Mouse (Mus musculus) skeletal muscle tissue, adult 2 months (tissue): ENCODE results near the gene Olfr1048.
"Not testable (repeated sequence)": the region's sequence is repeated elsewhere in the genome, so short reads cannot be mapped to it uniquely, and the experiment has no call there.

Source experiments
- DNase-seq: peaks from one replicate; pipeline ENCODE4 v3.0.0-alpha.2; 2012; ENCODE audit warnings: low read depth, low spot score

Olfr1048 gene

DNA sequence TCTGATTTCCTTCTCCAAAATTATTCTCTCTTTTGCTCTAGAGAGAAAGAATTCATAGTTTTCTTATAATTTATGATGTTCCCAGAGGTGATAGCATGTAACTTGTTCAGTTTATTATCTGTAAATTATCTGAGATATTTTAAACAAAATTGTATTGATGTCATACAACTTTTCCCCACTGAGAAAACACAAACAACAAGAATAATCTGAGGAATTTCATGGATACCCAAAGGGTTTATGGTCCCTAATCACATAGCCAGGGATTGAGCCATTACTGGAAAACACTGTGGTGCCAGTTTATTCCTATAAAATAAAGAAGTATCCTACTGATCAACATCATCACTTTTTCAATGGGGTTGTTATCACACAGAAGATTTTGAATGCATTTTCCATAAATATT, at the start of gene Olfr1048:
Olfr1048 (minus strand) TSS at position 101 of the 400 bp plus-strand sequence.
- DNase-seq, result no peak

GRCm38 (mm10) chr2:86278988-86279387, 38.9 kb upstream of the Olfr1048 start, which contains the start of gene Olfr1051:
Olfr1051 (minus strand) TSS chr2:86279088.
- DNase-seq, result not testable (repeated sequence)

GRCm38 (mm10) chr2:86258228-86258627, 18.1 kb upstream of the Olfr1048 start, which contains the start of gene Olfr1049:
Olfr1049 (minus strand) TSS chr2:86258328.
- DNase-seq, result not testable (repeated sequence)

DNA sequence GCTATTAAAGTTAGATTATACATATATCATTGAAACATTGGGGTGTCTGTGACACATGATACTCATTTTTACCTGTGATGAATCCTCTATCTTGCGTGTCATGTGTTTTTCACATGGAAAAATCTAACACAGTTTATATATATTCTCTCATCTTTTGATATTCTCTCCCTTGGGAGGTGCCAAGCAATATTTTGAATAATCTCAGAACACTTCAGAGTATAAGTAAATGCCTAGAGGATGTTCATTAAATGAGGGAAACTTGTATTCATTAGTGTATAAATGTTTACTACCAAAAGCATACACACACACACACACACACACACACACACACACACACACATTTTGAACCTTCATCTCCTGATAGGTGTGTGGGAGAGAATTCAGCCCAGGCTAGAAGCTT, 8.8 kb downstream of the Olfr1048 start, which contains the start of gene Olfr1047:
Olfr1047 (minus strand) TSS at position 101 of the 400 bp plus-strand sequence.
- no peak for DNase-seq

- DNase-seq, result no peak
Measured at GRCm38 (mm10) chr2:86219214-86219613, 20.9 kb downstream of the Olfr1048 start, which contains the start of gene Olfr1046. Olfr1046 (minus strand) TSS chr2:86219314.

DNA sequence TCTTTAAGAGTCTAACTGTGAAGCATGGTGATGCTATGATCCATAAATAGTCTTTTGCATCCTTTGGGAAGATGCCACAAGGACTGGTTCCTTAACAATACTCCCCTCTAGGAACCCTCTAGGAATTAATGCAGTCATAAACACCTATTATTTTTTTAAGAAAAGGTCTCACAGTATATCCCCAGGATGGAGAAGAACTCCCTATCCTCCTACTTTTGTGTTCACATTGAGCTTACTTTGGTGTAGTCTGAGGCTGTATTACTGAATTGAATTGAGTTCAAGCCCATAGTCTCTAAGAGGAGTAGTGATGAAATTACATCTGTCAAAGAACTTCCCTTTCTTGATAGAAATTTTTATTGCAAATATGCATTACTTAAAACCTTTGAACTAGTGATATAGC, 37.2 kb downstream of the Olfr1048 start, which contains the start of gene Olfr1045:
Olfr1045 (minus strand) TSS at position 101 of the 400 bp plus-strand sequence.
- no peak for DNase-seq

- no peak for DNase-seq
Measured at GRCm38 (mm10) chr2:86195863-86196262, 44.2 kb downstream of the Olfr1048 start.

- no peak for DNase-seq
Measured at GRCm38 (mm10) chr2:86185583-86185982, 54.5 kb downstream of the Olfr1048 start, which contains the start of gene Olfr52. Olfr52 (minus strand) TSS chr2:86185683.
